Mouse (Mus musculus): ENCODE data around the gene 2010315B03Rik. TPM values are rescaled to one million over a fixed set of nuclear protein-coding genes. Genes with fewer than 3 reads are reported as not detected.

Gene 2010315B03Rik
- 11.5 and 12.7 TPM in 2 replicates for polyA plus RNA-seq (2015; fragmentation: Nextera tagmentation; extraction: Ambion mirVana)

DNA sequence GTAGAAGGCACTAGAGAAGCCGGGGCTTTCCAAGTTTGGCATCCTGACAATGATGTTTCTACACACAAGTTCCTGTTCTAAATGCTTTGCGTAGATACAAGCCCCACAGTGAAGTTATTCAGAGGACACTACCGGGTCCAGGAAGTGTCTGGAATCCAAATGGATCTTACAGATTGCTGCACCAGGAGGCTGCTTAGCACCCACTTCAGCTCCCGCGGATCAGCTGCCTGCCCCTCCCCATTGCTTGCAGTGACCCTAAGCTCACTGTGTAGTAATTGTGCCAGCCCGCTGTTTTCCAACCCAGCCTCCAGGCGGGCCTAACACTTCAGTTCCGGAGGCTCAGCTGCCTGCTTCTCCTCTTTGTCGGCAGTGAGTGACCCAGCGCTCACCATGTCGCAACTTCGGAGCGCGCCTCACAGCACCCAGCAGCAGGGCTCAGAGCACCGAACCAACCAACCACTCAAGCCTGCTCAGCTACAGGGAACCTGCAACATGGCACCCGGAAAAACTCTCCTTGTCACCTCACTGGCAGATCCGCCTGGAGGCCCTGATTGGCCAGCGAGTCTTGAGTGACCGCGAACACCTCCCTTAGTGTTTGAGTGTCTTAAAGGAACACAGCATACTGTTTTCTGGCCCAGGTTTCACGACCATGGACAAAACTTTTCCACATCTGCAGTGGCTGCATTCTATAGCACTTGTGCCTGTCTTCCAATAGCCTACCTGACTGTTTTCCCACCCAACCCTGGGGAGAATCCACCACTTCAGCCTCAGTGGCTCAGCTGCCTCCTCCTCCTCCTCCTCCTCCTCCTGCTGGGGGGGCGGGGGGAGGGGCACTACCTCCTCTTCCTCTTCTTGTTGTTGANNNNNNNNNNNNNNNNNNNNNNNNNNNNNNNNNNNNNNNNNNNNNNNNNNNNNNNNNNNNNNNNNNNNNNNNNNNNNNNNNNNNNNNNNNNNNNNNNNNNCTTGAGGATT is at the start of gene 2010315B03Rik:
2010315B03Rik (minus strand) TSS at position 526 of the 972 bp plus-strand sequence.
- Histone ChIP-seq H3K27me3 (replicated peaks) (no peaks in the 10 kb centered on the region), H3K36me3 (no peaks in the 10 kb centered on the region), H3K9ac (replicated peaks) (peak within 1 kb of the TSS; percentile 74), H3K4me2 (peak within 1 kb of the TSS; percentile 57), H3K9me3 (replicated peaks) (peaks cover 3% of the 10 kb centered on the region; the same call in 1 of the 2 replicates), H3K27ac (replicated peaks) (peak within 1 kb of the TSS; percentile 92), H3K4me1 (peaks cover 12% of the 10 kb centered on the region), H3K4me3 (replicated peaks) (peak within 1 kb of the TSS; percentile 76)
- WGBS, result under 1% methylated on average over 21 of the region's 22 CpGs
- ATAC-seq (ENCODE audit: low FRiP score), result peak; percentile 99

DNA sequence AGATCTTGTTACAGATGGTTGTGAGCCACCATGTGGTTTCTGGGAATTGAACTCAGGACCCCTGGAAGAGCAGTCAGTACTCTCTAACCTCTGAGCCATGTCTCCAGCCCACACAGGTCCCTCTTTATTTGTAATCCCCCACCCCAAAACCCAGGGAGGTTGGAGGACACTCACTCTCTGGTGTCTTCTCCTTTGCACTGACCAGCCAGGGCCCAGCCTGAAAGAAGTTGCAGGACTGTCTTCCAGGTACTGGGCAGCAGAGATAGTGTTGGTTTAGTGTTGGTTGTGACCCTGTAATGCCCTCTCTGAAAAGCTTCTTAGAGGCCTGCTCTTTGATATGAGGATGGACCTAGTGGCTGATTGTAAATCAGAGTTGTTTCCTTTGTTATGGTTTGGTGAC is 994 bp downstream of the 2010315B03Rik start:
- Histone ChIP-seq H3K9ac (replicated peaks) (peak overlapping the region; percentile 74), H3K4me1 (peaks cover 12% of the 10 kb centered on the region), H3K4me3 (replicated peaks) (peak overlapping the region; percentile 76), H3K4me2 (peak overlapping the region; percentile 57), H3K27me3 (replicated peaks) (no peaks in the 10 kb centered on the region), H3K36me3 (no peaks in the 10 kb centered on the region), H3K9me3 (replicated peaks) (no peaks in the 10 kb centered on the region), H3K27ac (replicated peaks) (peak overlapping the region; percentile 92)
- no peak for ATAC-seq (ENCODE audit: low FRiP score)

DNA sequence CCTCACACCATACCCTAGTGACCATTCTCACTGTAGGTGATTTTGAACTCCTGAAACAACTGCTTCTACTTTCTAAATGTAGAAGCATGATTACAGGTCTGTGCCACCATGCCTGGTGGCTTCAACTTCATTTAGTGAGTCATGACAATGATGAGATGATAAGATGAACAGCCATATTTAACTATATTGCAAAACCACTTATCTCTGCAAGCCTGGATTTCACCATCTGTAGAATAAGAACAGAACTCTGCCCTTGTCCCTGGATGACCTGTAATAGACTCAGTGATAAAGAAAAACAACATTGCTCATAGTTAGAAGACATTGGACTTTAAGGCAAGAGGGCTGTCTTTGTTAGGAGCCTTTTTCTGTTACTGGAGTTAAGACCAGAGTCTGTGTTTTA is 24.2 kb downstream of the 2010315B03Rik start:
- Histone ChIP-seq H3K4me3 (replicated peaks) (no peak overlapping the region), H3K4me1 (no peaks in the 10 kb centered on the region), H3K36me3 (peaks cover 10% of the 10 kb centered on the region), H3K27me3 (replicated peaks) (no peaks in the 10 kb centered on the region), H3K27ac (replicated peaks) (no peak overlapping the region), H3K9ac (replicated peaks) (no peak overlapping the region), H3K9me3 (replicated peaks) (peaks cover 8% of the 10 kb centered on the region; the same call in 1 of the 2 replicates), H3K4me2 (no peak overlapping the region)
- ATAC-seq (ENCODE audit: low FRiP score), result no peak

GRCm38 (mm10) chr9:124281912-124282686 is 30.4 kb downstream of the 2010315B03Rik start:
- under 1% methylated on average over 22 of the region's 22 CpGs for WGBS
- H3K4me3 ChIP-seq (replicated peaks), result peak overlapping the region; percentile 87

DNA sequence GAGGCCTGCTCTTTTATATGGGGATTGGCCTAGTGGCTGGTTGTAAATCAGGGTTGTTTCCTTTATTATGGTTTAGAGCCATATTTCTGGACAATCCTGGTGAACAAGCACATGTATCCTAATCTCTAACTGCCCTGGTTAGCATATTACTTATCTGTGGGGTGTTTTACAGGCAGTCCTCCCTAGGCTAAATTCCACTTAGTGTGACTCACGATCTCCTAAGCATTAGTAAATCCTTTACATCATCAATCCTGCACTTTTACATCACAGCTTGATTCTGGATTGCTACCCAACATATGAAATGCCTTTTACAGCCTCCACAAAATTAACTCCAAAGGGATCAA is 31.1 kb downstream of the 2010315B03Rik start:
- Histone ChIP-seq H3K27ac (replicated peaks) (peak overlapping the region; percentile 87), H3K36me3 (peaks cover 19% of the 10 kb centered on the region)
- peak; percentile 13; the same call in 1 of the 2 replicates for ATAC-seq (ENCODE audit: low FRiP score)

More at GRCm38 (mm10) chr9:124281912-124282686, 30.4 kb downstream of the 2010315B03Rik start:
- H3K27me3 ChIP-seq (replicated peaks), result no peaks in the 10 kb centered on the region
- H3K9me3 ChIP-seq (replicated peaks), result no peaks in the 10 kb centered on the region
- H3K27ac ChIP-seq (replicated peaks), result peak overlapping the region; percentile 87
- peak overlapping the region; percentile 84 for H3K4me2 ChIP-seq
- peaks cover 36% of the 10 kb centered on the region for H3K4me1 ChIP-seq
- peaks cover 17% of the 10 kb centered on the region for H3K36me3 ChIP-seq
- ATAC-seq (ENCODE audit: low FRiP score), result peak; percentile 98
- H3K9ac ChIP-seq (replicated peaks), result peak overlapping the region; percentile 77

GRCm38 (mm10) chr9:124280576-124281447 is 31.7 kb downstream of the 2010315B03Rik start:
- Histone ChIP-seq H3K4me2 (peak overlapping the region; percentile 84), H3K4me1 (peaks cover 36% of the 10 kb centered on the region), H3K27me3 (replicated peaks) (no peaks in the 10 kb centered on the region), H3K36me3 (peaks cover 21% of the 10 kb centered on the region), H3K27ac (replicated peaks) (peak overlapping the region; percentile 87), H3K9ac (replicated peaks) (peak overlapping the region; percentile 77), H3K9me3 (replicated peaks) (peaks cover 5% of the 10 kb centered on the region; the same call in 1 of the 2 replicates), H3K4me3 (replicated peaks) (peak overlapping the region; percentile 87)
- 69% methylated on average over 2 of the region's 2 CpGs for WGBS
- no peak for ATAC-seq (ENCODE audit: low FRiP score)

More for the DNA sequence above, 31.1 kb downstream of the 2010315B03Rik start:
- peaks cover 36% of the 10 kb centered on the region for H3K4me1 ChIP-seq
- H3K9ac ChIP-seq (replicated peaks), result peak overlapping the region; percentile 77
- 13% methylated on average over 1 of the region's 1 CpGs for WGBS
- peaks cover 4% of the 10 kb centered on the region; the same call in 1 of the 2 replicates for H3K9me3 ChIP-seq (replicated peaks)
- peak overlapping the region; percentile 84 for H3K4me2 ChIP-seq
- peak overlapping the region; percentile 87 for H3K4me3 ChIP-seq (replicated peaks)
- no peaks in the 10 kb centered on the region for H3K27me3 ChIP-seq (replicated peaks)

DNA sequence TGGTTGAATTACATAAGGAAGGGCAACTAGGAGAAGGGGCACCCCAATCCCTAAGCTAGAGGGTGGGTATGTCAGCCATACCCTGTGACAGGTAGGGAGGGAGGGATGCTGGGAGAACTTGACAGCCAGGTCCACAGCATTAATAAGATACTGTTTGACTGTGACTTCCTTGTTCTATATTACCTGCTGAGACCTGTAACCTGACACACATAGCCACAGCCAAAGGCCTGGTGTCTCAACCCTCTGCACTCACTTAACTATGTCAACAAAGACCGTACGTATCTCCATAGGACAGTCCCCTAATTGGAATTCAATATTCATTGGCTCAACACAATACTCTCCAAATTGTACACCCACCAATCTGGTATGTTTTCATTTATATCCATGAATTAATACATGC is 33.2 kb downstream of the 2010315B03Rik start:
- H3K4me1 ChIP-seq, result peaks cover 36% of the 10 kb centered on the region
- ATAC-seq (ENCODE audit: low FRiP score), result no peak
- H3K27me3 ChIP-seq (replicated peaks), result no peaks in the 10 kb centered on the region

GRCm38 (mm10) chr9:124275064-124275463 is 37.4 kb downstream of the 2010315B03Rik start:
- H3K27me3 ChIP-seq (replicated peaks), result no peaks in the 10 kb centered on the region
- no peak overlapping the region for H3K27ac ChIP-seq (replicated peaks)
- no peak overlapping the region for H3K9ac ChIP-seq (replicated peaks)
- H3K4me2 ChIP-seq, result no peak overlapping the region
- H3K9me3 ChIP-seq (replicated peaks), result peaks cover 38% of the 10 kb centered on the region
- ATAC-seq (ENCODE audit: low FRiP score), result no peak
- peaks cover 43% of the 10 kb centered on the region for H3K36me3 ChIP-seq
- 98% methylated on average over 2 of the region's 2 CpGs for WGBS
- no peak overlapping the region for H3K4me3 ChIP-seq (replicated peaks)
- H3K4me1 ChIP-seq, result peaks cover 15% of the 10 kb centered on the region

More for the DNA sequence above, 33.2 kb downstream of the 2010315B03Rik start:
- 41% methylated on average over 2 of the region's 2 CpGs for WGBS
- Histone ChIP-seq H3K4me3 (replicated peaks) (no peak overlapping the region), H3K4me2 (no peak overlapping the region), H3K9me3 (replicated peaks) (peaks cover 18% of the 10 kb centered on the region), H3K36me3 (peaks cover 24% of the 10 kb centered on the region), H3K9ac (replicated peaks) (no peak overlapping the region), H3K27ac (replicated peaks) (no peak overlapping the region)

GRCm38 (mm10) chr9:124273172-124273571 is 39.3 kb downstream of the 2010315B03Rik start:
- no peak for ATAC-seq (ENCODE audit: low FRiP score)
- H3K9ac ChIP-seq (replicated peaks), result no peak overlapping the region
- no peak overlapping the region for H3K4me3 ChIP-seq (replicated peaks)
- H3K27me3 ChIP-seq (replicated peaks), result no peaks in the 10 kb centered on the region
- H3K27ac ChIP-seq (replicated peaks), result no peak overlapping the region
- peaks cover 52% of the 10 kb centered on the region for H3K9me3 ChIP-seq (replicated peaks)
- no peaks in the 10 kb centered on the region for H3K4me1 ChIP-seq
- H3K4me2 ChIP-seq, result no peak overlapping the region
- H3K36me3 ChIP-seq, result peaks cover 49% of the 10 kb centered on the region

DNA sequence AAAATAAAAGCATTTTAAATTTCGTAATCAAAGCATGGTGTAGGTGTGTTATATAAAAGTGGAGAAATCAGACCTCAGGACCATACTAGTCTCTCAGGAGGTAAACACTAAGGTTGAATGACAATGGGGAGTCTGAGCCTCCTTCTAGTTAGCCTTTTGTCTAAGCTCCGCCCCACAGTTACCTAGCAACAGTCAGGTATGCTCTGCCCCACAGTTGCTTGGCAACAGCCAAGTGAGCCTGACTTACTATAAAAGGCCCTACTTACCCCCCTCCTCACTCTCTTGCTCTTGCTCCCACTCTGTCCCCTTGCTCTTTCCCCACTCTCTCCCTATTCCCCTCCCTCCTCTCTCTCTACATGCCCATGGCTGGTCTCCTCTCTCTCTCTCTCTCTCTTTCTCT is 44.6 kb downstream of the 2010315B03Rik start:
- Histone ChIP-seq H3K4me3 (replicated peaks) (no peak overlapping the region), H3K27me3 (replicated peaks) (no peaks in the 10 kb centered on the region), H3K4me1 (peaks cover 4% of the 10 kb centered on the region; the same call in 1 of the 2 replicates), H3K27ac (replicated peaks) (no peak overlapping the region), H3K36me3 (peaks cover 28% of the 10 kb centered on the region), H3K9ac (replicated peaks) (no peak overlapping the region), H3K9me3 (replicated peaks) (peaks cover 20% of the 10 kb centered on the region), H3K4me2 (no peak overlapping the region)
- peak; percentile 94 for ATAC-seq (ENCODE audit: low FRiP score)
- WGBS, result 12% methylated on average over 2 of the region's 2 CpGs

DNA sequence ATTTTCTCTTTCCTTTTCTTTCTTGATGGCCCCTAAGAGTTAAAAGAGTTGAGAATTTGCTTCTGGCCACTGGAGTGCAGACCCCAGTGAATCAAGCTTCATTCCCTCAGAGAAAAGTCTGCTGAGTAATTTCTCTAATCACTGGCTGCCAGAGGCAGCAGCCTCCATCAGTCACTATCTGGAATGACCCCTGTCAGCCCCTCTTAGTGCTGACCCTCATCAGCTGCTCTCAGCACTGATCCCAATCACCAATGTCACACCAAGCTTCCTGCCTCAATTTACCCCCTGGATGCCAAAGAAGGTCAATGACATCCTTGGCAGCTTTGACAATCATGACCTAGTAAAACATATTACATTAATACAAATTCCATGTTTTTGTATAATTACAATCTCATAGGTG is 45.0 kb downstream of the 2010315B03Rik start:
- H3K4me1 ChIP-seq, result peaks cover 4% of the 10 kb centered on the region; the same call in 1 of the 2 replicates

More for the DNA sequence above, 45.0 kb downstream of the 2010315B03Rik start:
- Histone ChIP-seq H3K4me2 (no peak overlapping the region), H3K4me3 (replicated peaks) (no peak overlapping the region), H3K9ac (replicated peaks) (no peak overlapping the region), H3K27me3 (replicated peaks) (no peaks in the 10 kb centered on the region), H3K36me3 (peaks cover 27% of the 10 kb centered on the region), H3K27ac (replicated peaks) (no peak overlapping the region), H3K9me3 (replicated peaks) (peaks cover 19% of the 10 kb centered on the region)
- ATAC-seq (ENCODE audit: low FRiP score), result no peak
